Mouse (Mus musculus) liver, embryonic 11.5 days (tissue): Measurements from ENCODE around the gene Scgb2b15. TPM values are rescaled to one million over a fixed set of nuclear protein-coding genes. Genes with fewer than 3 reads are reported as not detected.
"Not testable (repeated sequence)": the region's sequence is repeated elsewhere in the genome, so short reads cannot be mapped to it uniquely, and the experiment has no call there.

Source experiments
- ATAC-seq: fragments of 200-750 bp; cut with Nextera tagmentation; replicated peaks from 2 replicates; pipeline ENCODE4 v1.8.0; 2017; ENCODE audit warnings: moderate number of reproducible peaks, mild to moderate bottlenecking, moderate TSS enrichment, moderate library complexity; ENCODE audit not compliant: low FRiP score
- DNase-seq: peaks from one replicate; pipeline ENCODE4 v3.0.0-alpha.2; 2017; ENCODE audit warnings: low spot score
- H3K27ac ChIP-seq: fragments of 300-500 bp; sonication (generic); 2 replicates; pipeline ENCODE4 v1.5.1; 2014; ENCODE audit warnings: mild to moderate bottlenecking, low read depth, low read length, control low read depth
- H3K27me3 ChIP-seq: fragments of 300-500 bp; sonication (generic); replicated peaks from 2 replicates; pipeline ENCODE4 v1.6.1; 2014; ENCODE audit warnings: low read length, mixed read lengths; ENCODE audit not compliant: control insufficient read depth, insufficient read depth
- H3K36me3 ChIP-seq: fragments of 300-500 bp; sonication (generic); 2 replicates; pipeline ENCODE4 v1.6.1; 2014; ENCODE audit warnings: mild to moderate bottlenecking, low read length, moderate library complexity, mixed read lengths; ENCODE audit not compliant: control insufficient read depth, insufficient read depth
- H3K4me1 ChIP-seq: fragments of 300-500 bp; sonication (generic); replicated peaks from 2 replicates; pipeline ENCODE4 v1.6.1; 2014; ENCODE audit warnings: low read length, mixed read lengths; ENCODE audit not compliant: control insufficient read depth, insufficient read depth
- H3K4me2 ChIP-seq: fragments of 300-500 bp; sonication (generic); 2 replicates; pipeline ENCODE4 v1.6.1; 2014; ENCODE audit warnings: mild to moderate bottlenecking, control low read depth, moderate library complexity
- H3K4me3 ChIP-seq: fragments of 300-500 bp; sonication (generic); 2 replicates; pipeline ENCODE4 v1.5.1; 2014; ENCODE audit warnings: low read depth, low read length, control low read depth
- H3K9ac ChIP-seq: fragments of 300-500 bp; sonication (generic); 2 replicates; pipeline ENCODE4 v1.6.1; 2014; ENCODE audit warnings: low read depth, low read length, control low read depth
- H3K9me3 ChIP-seq: fragments of 300-500 bp; sonication (generic); 2 replicates; pipeline ENCODE4 v1.6.1; 2016; ENCODE audit warnings: low read length, inconsistent platforms, mixed read lengths; ENCODE audit not compliant: control insufficient read depth
- polyA plus RNA-seq: library from polyadenylated mRNA; unstranded; fragments of >200 nt; fragmentation: Nextera tagmentation; extraction: Ambion mirVana; gene quantifications from 2 replicates; pipeline ENCODE4 v1.2.1, GENCODE M21; 2014

The Scgb2b15 gene
- polyA plus RNA-seq = not detected in 2 replicates

DNA sequence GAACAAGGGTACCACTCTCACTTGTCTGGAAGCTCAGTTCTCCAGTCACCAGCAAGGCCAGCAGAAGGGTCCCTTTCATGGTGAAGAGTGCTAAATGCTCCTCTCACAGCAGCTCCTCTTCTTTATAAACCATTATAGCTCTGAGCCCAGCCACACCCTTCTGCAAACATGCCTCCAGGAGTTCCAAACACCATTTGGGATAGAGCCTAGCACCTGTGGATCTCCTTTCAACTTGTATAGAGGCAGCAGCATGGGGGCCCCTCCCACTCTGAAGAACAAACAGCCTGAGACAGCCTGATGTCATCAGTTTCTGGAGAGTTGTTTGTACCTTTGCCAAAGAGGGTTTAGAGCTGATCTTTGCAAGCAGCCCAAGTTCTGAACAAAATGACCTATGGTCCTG lies at the start of gene Scgb2b15:
Scgb2b15 (minus strand) TSS at position 101 of the 400 bp plus-strand sequence.
- ATAC-seq, H3K9ac ChIP-seq, H3K36me3 ChIP-seq, H3K27me3 ChIP-seq, H3K4me3 ChIP-seq, H3K27ac ChIP-seq, H3K4me2 ChIP-seq, H3K4me1 ChIP-seq, DNase-seq, H3K9me3 ChIP-seq: not testable (repeated sequence)

DNA sequence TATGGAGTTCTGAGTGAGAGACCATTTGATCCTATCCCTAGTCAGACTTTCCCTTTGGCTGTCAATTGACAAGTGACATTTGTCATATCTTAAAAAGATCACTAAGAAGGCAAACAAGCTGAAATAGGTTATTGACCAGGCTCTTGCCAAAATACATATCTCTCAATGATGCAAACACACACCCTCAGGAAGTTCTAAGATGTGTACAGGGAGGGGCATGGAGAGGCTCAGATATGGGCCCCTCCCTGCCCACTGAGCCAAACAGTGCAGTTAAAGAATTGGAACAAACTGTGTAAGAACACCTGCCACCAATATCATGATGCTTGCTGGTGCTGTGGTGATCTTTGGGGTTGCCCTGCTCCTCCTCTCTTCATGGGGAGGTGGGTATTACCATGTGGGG lies 6.8 kb upstream of the Scgb2b15 start, which contains the start of gene Scgb1b15:
Scgb1b15 (plus strand) TSS at position 301 of the 400 bp plus-strand sequence.
- DNase-seq, H3K27ac ChIP-seq, H3K36me3 ChIP-seq, H3K27me3 ChIP-seq, H3K4me1 ChIP-seq, ATAC-seq, H3K9ac ChIP-seq, H3K9me3 ChIP-seq, H3K4me2 ChIP-seq, H3K4me3 ChIP-seq: not testable (repeated sequence)

Other genes with a start within 250 kb of the Scgb2b15 start
- gene Scgb1b15, start 6.9 kb upstream of the Scgb2b15 start, polyA plus RNA-seq = not detected in 2 replicates
- not detected in 2 replicates for gene Scgb2b17, start 226.9 kb upstream of the Scgb2b15 start, polyA plus RNA-seq
- not detected in 2 replicates for gene Scgb1b17, start 233.8 kb upstream of the Scgb2b15 start, polyA plus RNA-seq